Mouse (Mus musculus): ENCODE data around the gene Gas2l3. TPM values are rescaled to one million over a fixed set of nuclear protein-coding genes. Genes with fewer than 3 reads are reported as not detected.

Gene Gas2l3
- polyA plus RNA-seq, 2 experiments, result 5.9 to 11.3 TPM

GRCm38 (mm10) chr10:89478766-89479165, 35.0 kb upstream of the Gas2l3 start:
- no peak for TF ChIP-seq POLR2A (IDR thresholded peaks at IDR 0.05; ENCODE audit: borderline replicate concordance, extremely low read depth, insufficient read depth, insufficient read length)
- H3K4me1 ChIP-seq (ENCODE audit: control insufficient read depth, insufficient read depth, low read length), result no peaks in the 10 kb centered on the region
- no peaks in the 10 kb centered on the region for H3K9me3 ChIP-seq (ENCODE audit: control insufficient read depth, low read length)
- H3K4me2 ChIP-seq (replicated peaks; ENCODE audit: low read depth, low read length, severe bottlenecking), result no peak overlapping the region
- H3K9ac ChIP-seq (ENCODE audit: low read depth, low read length, severe bottlenecking), result no peak overlapping the region
- H3K36me3 ChIP-seq (ENCODE audit: control insufficient read depth, insufficient read depth, low read length), result no peaks in the 10 kb centered on the region
- DNase-seq (ENCODE audit: low spot score) (no peak), ATAC-seq (ENCODE audit: low FRiP score, low read depth) (no peak)
- H3K4me3 ChIP-seq (replicated peaks; ENCODE audit: low read length), result no peak overlapping the region
- H3K27ac ChIP-seq (replicated peaks; ENCODE audit: low read depth, low read length), result no peak overlapping the region
- no peaks in the 10 kb centered on the region for H3K27me3 ChIP-seq (ENCODE audit: control insufficient read depth, insufficient read depth, low read length)
- 78% methylated on average over 8 of the region's 8 CpGs for WGBS

- no peak for TF ChIP-seq POLR2A (IDR thresholded peaks at IDR 0.05; ENCODE audit: borderline replicate concordance, extremely low read depth, insufficient read depth, insufficient read length)
- Histone ChIP-seq H3K4me2 (replicated peaks; ENCODE audit: low read depth, low read length, severe bottlenecking) (no peak overlapping the region), H3K4me3 (replicated peaks; ENCODE audit: low read length) (no peak overlapping the region), H3K4me1 (ENCODE audit: control insufficient read depth, insufficient read depth, low read length) (no peaks in the 10 kb centered on the region), H3K9me3 (ENCODE audit: control insufficient read depth, low read length) (0 out of 2 replicates have a peak, but pooled peaks cover 3% of the 10 kb centered on the region), H3K36me3 (ENCODE audit: control insufficient read depth, insufficient read depth, low read length) (no peaks in the 10 kb centered on the region), H3K27ac (replicated peaks; ENCODE audit: low read depth, low read length) (no peak overlapping the region), H3K27me3 (ENCODE audit: control insufficient read depth, insufficient read depth, low read length) (no peaks in the 10 kb centered on the region), H3K9ac (ENCODE audit: low read depth, low read length, severe bottlenecking) (no peak overlapping the region)
- ATAC-seq (ENCODE audit: low FRiP score, low read depth) (no peak), DNase-seq (ENCODE audit: low spot score) (no peak)
- WGBS, result 78% methylated on average over 7 of the region's 7 CpGs
These were observed 27.0 kb upstream of the Gas2l3 start for GRCm38 (mm10) chr10:89470596-89471353.

- WGBS, result 68% methylated on average over 4 of the region's 4 CpGs
- no peak for ATAC-seq (ENCODE audit: low FRiP score, low read depth)
These were observed 21.1 kb upstream of the Gas2l3 start for GRCm38 (mm10) chr10:89464760-89465405.

GRCm38 (mm10) chr10:89462890-89463289, 19.1 kb upstream of the Gas2l3 start:
- H3K4me2 ChIP-seq (replicated peaks; ENCODE audit: low read depth, low read length, severe bottlenecking), result no peak overlapping the region
- H3K9me3 ChIP-seq (ENCODE audit: control insufficient read depth, low read length), result no peaks in the 10 kb centered on the region
- no peak for TF ChIP-seq POLR2A (IDR thresholded peaks at IDR 0.05; ENCODE audit: borderline replicate concordance, extremely low read depth, insufficient read depth, insufficient read length)
- no peak for DNase-seq (ENCODE audit: low spot score)
- H3K9ac ChIP-seq (ENCODE audit: low read depth, low read length, severe bottlenecking), result no peak overlapping the region
- H3K27ac ChIP-seq (replicated peaks; ENCODE audit: low read depth, low read length), result no peak overlapping the region
- no peak overlapping the region for H3K4me3 ChIP-seq (replicated peaks; ENCODE audit: low read length)
- no peak for ATAC-seq (ENCODE audit: low FRiP score, low read depth)
- 84% methylated on average over 11 of the region's 11 CpGs for WGBS
- H3K36me3 ChIP-seq (ENCODE audit: control insufficient read depth, insufficient read depth, low read length), result no peaks in the 10 kb centered on the region
- no peaks in the 10 kb centered on the region for H3K4me1 ChIP-seq (ENCODE audit: control insufficient read depth, insufficient read depth, low read length)
- no peaks in the 10 kb centered on the region for H3K27me3 ChIP-seq (ENCODE audit: control insufficient read depth, insufficient read depth, low read length)

More at GRCm38 (mm10) chr10:89464760-89465405, 21.1 kb upstream of the Gas2l3 start:
- Histone ChIP-seq H3K27me3 (ENCODE audit: control insufficient read depth, insufficient read depth, low read length) (no peaks in the 10 kb centered on the region), H3K4me3 (replicated peaks; ENCODE audit: low read length) (no peak overlapping the region), H3K4me1 (ENCODE audit: control insufficient read depth, insufficient read depth, low read length) (no peaks in the 10 kb centered on the region), H3K9me3 (ENCODE audit: control insufficient read depth, low read length) (no peaks in the 10 kb centered on the region), H3K27ac (replicated peaks; ENCODE audit: low read depth, low read length) (no peak overlapping the region), H3K36me3 (ENCODE audit: control insufficient read depth, insufficient read depth, low read length) (no peaks in the 10 kb centered on the region), H3K4me2 (replicated peaks; ENCODE audit: low read depth, low read length, severe bottlenecking) (no peak overlapping the region), H3K9ac (ENCODE audit: low read depth, low read length, severe bottlenecking) (no peak overlapping the region)
- DNase-seq (ENCODE audit: low spot score), result no peak
- TF ChIP-seq POLR2A (IDR thresholded peaks at IDR 0.05; ENCODE audit: borderline replicate concordance, extremely low read depth, insufficient read depth, insufficient read length), result no peak

GRCm38 (mm10) chr10:89461856-89462507, 18.2 kb upstream of the Gas2l3 start:
- Histone ChIP-seq H3K4me2 (replicated peaks; ENCODE audit: low read depth, low read length, severe bottlenecking) (peak overlapping the region; percentile 23; the same call in 1 of the 2 replicates), H3K9ac (ENCODE audit: low read depth, low read length, severe bottlenecking) (no peak overlapping the region), H3K27me3 (ENCODE audit: control insufficient read depth, insufficient read depth, low read length) (no peaks in the 10 kb centered on the region), H3K27ac (replicated peaks; ENCODE audit: low read depth, low read length) (no peak overlapping the region), H3K36me3 (ENCODE audit: control insufficient read depth, insufficient read depth, low read length) (no peaks in the 10 kb centered on the region), H3K4me1 (ENCODE audit: control insufficient read depth, insufficient read depth, low read length) (no peaks in the 10 kb centered on the region), H3K9me3 (ENCODE audit: control insufficient read depth, low read length) (no peaks in the 10 kb centered on the region), H3K4me3 (replicated peaks; ENCODE audit: low read length) (no peak overlapping the region)
- TF ChIP-seq POLR2A (IDR thresholded peaks at IDR 0.05; ENCODE audit: borderline replicate concordance, extremely low read depth, insufficient read depth, insufficient read length), result no peak
- DNase-seq (ENCODE audit: low spot score) (peak; percentile 96), ATAC-seq (ENCODE audit: low FRiP score, low read depth) (peak; percentile 61)
- 21% methylated on average over 14 of the region's 14 CpGs for WGBS

All from limb, embryonic 14.5 days (tissue).